Mouse (Mus musculus) forebrain, embryonic 10.5 days (tissue): ENCODE measurements at regions not wholly inside any gene's neighbourhood (a gene's known extent, or its start where the extent isn't known, plus 50 kb on each side); places are given as distances from the start of the nearest gene placed in this dataset.

ENCODE experiments used
- DNase-seq: peaks from one replicate; pipeline ENCODE4 v3.0.0-alpha.2; 2017; ENCODE audit warnings: low spot score; ENCODE audit errors: extremely low spot score
- H3K27ac ChIP-seq: fragments of 300-500 bp; sonication (generic); 2 replicates; pipeline ENCODE4 v1.5.1; 2016; ENCODE audit warnings: mild to moderate bottlenecking
- H3K27me3 ChIP-seq: fragments of 300-500 bp; sonication (generic); 2 replicates; pipeline ENCODE4 v1.6.1; 2016; ENCODE audit warnings: mild to moderate bottlenecking; ENCODE audit not compliant: poor library complexity, severe bottlenecking
- H3K36me3 ChIP-seq: fragments of 300-500 bp; sonication (generic); replicated peaks from 2 replicates; pipeline ENCODE4 v1.6.1; 2016; ENCODE audit warnings: mild to moderate bottlenecking, moderate library complexity
- H3K4me1 ChIP-seq: fragments of 300-500 bp; sonication (generic); 2 replicates; pipeline ENCODE4 v1.6.1; 2016
- H3K4me3 ChIP-seq: fragments of 300-500 bp; sonication (generic); 2 replicates; pipeline ENCODE4 v1.5.1; 2016; ENCODE audit warnings: mild to moderate bottlenecking, moderate library complexity
- H3K9me3 ChIP-seq: fragments of 300-500 bp; sonication (generic); 2 replicates; pipeline ENCODE4 v1.6.1; 2016; ENCODE audit warnings: mild to moderate bottlenecking, moderate library complexity
- WGBS: fragments of 180-500 bp; shearing (Covaris S2); methylation state at CpG from one replicate; pipeline ENCODE4 v1.1.7; 2016; 5-methylcytosine and 5-hydroxymethylcytosine counted together

GRCm38 (mm10) chr12:71370091-71370490 is 60.4 kb downstream of the Dact1 start:
- DNase-seq = no peak
- WGBS = 70% methylated on average over 5 of the region's 5 CpGs

GRCm38 (mm10) chr12:71371948-71372347 is 62.3 kb downstream of the Dact1 start:
- no peaks in the 10 kb centered on the region for H3K9me3 ChIP-seq
- peaks cover 19% of the 10 kb centered on the region; the same call in 1 of the 2 replicates for H3K27me3 ChIP-seq
- H3K4me3 ChIP-seq = no peak overlapping the region
- no peak for DNase-seq
- H3K27ac ChIP-seq = no peak overlapping the region
- no peaks in the 10 kb centered on the region for H3K36me3 ChIP-seq
- peaks cover 23% of the 10 kb centered on the region for H3K4me1 ChIP-seq
- WGBS = 79% methylated on average over 5 of the region's 5 CpGs

More at GRCm38 (mm10) chr12:71370091-71370490, 60.4 kb downstream of the Dact1 start:
- no peaks in the 10 kb centered on the region for H3K36me3 ChIP-seq
- H3K4me1 ChIP-seq = peaks cover 30% of the 10 kb centered on the region
- no peak overlapping the region for H3K4me3 ChIP-seq
- H3K27me3 ChIP-seq = peaks cover 19% of the 10 kb centered on the region; the same call in 1 of the 2 replicates
- no peaks in the 10 kb centered on the region for H3K9me3 ChIP-seq
- no peak overlapping the region for H3K27ac ChIP-seq

- H3K4me3 ChIP-seq = no peak overlapping the region
- no peaks in the 10 kb centered on the region for H3K36me3 ChIP-seq
- H3K27ac ChIP-seq = no peak overlapping the region
- no peaks in the 10 kb centered on the region for H3K9me3 ChIP-seq
- no peak for DNase-seq
- H3K4me1 ChIP-seq = peaks cover 23% of the 10 kb centered on the region
- 78% methylated on average over 2 of the region's 2 CpGs for WGBS
- H3K27me3 ChIP-seq = peaks cover 7% of the 10 kb centered on the region; the same call in 1 of the 2 replicates
These were observed 63.9 kb downstream of the Dact1 start for GRCm38 (mm10) chr12:71373633-71374032.

- H3K27ac ChIP-seq = no peak overlapping the region
- whole genome bisulfite sequencing = 69% methylated on average over 8 of the region's 8 CpGs
These were observed 66.8 kb downstream of the Dact1 start for GRCm38 (mm10) chr12:71376446-71376845.

GRCm38 (mm10) chr12:71376966-71377365 is 67.3 kb downstream of the Dact1 start:
- no peaks in the 10 kb centered on the region for H3K36me3 ChIP-seq
- peaks cover 14% of the 10 kb centered on the region; the same call in 1 of the 2 replicates for H3K4me1 ChIP-seq
- no peaks in the 10 kb centered on the region for H3K27me3 ChIP-seq
- no peaks in the 10 kb centered on the region for H3K9me3 ChIP-seq
- no peak overlapping the region for H3K27ac ChIP-seq
- no peak for DNase-seq
- no peak overlapping the region for H3K4me3 ChIP-seq
- 80% methylated on average over 9 of the region's 9 CpGs for WGBS

More at GRCm38 (mm10) chr12:71376446-71376845, 66.8 kb downstream of the Dact1 start:
- Histone ChIP-seq H3K36me3 (no peaks in the 10 kb centered on the region), H3K4me3 (no peak overlapping the region), H3K27me3 (no peaks in the 10 kb centered on the region), H3K9me3 (no peaks in the 10 kb centered on the region), H3K4me1 (peaks cover 17% of the 10 kb centered on the region; the same call in 1 of the 2 replicates)
- no peak for DNase-seq

GRCm38 (mm10) chr12:71379626-71380423 is 70.1 kb downstream of the Dact1 start:
- H3K27me3 ChIP-seq = no peaks in the 10 kb centered on the region
- no peak for DNase-seq
- no peaks in the 10 kb centered on the region for H3K9me3 ChIP-seq
- no peaks in the 10 kb centered on the region for H3K4me1 ChIP-seq
- H3K36me3 ChIP-seq = no peaks in the 10 kb centered on the region
- no peak overlapping the region for H3K27ac ChIP-seq
- 91% methylated on average over 8 of the region's 8 CpGs for WGBS
- no peak overlapping the region for H3K4me3 ChIP-seq

GRCm38 (mm10) chr12:71380424-71380761 is 70.7 kb downstream of the Dact1 start:
- no peaks in the 10 kb centered on the region for H3K27me3 ChIP-seq
- no peak overlapping the region for H3K4me3 ChIP-seq
- no peaks in the 10 kb centered on the region for H3K36me3 ChIP-seq
- H3K27ac ChIP-seq = no peak overlapping the region
- H3K9me3 ChIP-seq = no peaks in the 10 kb centered on the region
- DNase-seq = no peak
- 96% methylated on average over 3 of the region's 3 CpGs for WGBS
- H3K4me1 ChIP-seq = no peaks in the 10 kb centered on the region

- no peak for DNase-seq
- Histone ChIP-seq H3K27me3 (no peaks in the 10 kb centered on the region), H3K36me3 (no peaks in the 10 kb centered on the region), H3K4me1 (no peaks in the 10 kb centered on the region), H3K27ac (no peak overlapping the region), H3K4me3 (no peak overlapping the region), H3K9me3 (no peaks in the 10 kb centered on the region)
- WGBS = 81% methylated on average over 3 of the region's 3 CpGs
These were observed 76.6 kb downstream of the Dact1 start for GRCm38 (mm10) chr12:71386251-71386650.

- no peak for DNase-seq
- no peaks in the 10 kb centered on the region for H3K9me3 ChIP-seq
- H3K27ac ChIP-seq = no peak overlapping the region
- H3K27me3 ChIP-seq = no peaks in the 10 kb centered on the region
- H3K36me3 ChIP-seq = no peaks in the 10 kb centered on the region
- H3K4me1 ChIP-seq = no peaks in the 10 kb centered on the region
- H3K4me3 ChIP-seq = no peak overlapping the region
- 90% methylated on average over 6 of the region's 6 CpGs for whole genome bisulfite sequencing
These were observed 81.8 kb downstream of the Dact1 start for GRCm38 (mm10) chr12:71391481-71391880.

- Histone ChIP-seq H3K4me3 (no peak overlapping the region), H3K4me1 (no peaks in the 10 kb centered on the region), H3K27me3 (no peaks in the 10 kb centered on the region), H3K27ac (no peak overlapping the region), H3K36me3 (no peaks in the 10 kb centered on the region), H3K9me3 (no peaks in the 10 kb centered on the region)
- WGBS = 82% methylated on average over 1 of the region's 1 CpGs
- no peak for DNase-seq
These were observed 84.1 kb downstream of the Dact1 start for GRCm38 (mm10) chr12:71393752-71394151.

- Histone ChIP-seq H3K27ac (no peak overlapping the region), H3K27me3 (no peaks in the 10 kb centered on the region), H3K9me3 (no peaks in the 10 kb centered on the region), H3K36me3 (no peaks in the 10 kb centered on the region), H3K4me3 (no peak overlapping the region), H3K4me1 (0 out of 2 replicates have a peak, but pooled peaks cover 6% of the 10 kb centered on the region)
- WGBS = 92% methylated on average over 7 of the region's 7 CpGs
- DNase-seq = no peak
These were observed 87.8 kb downstream of the Dact1 start for GRCm38 (mm10) chr12:71397456-71397855.

- Histone ChIP-seq H3K9me3 (no peaks in the 10 kb centered on the region), H3K36me3 (no peaks in the 10 kb centered on the region), H3K4me1 (0 out of 2 replicates have a peak, but pooled peaks cover 6% of the 10 kb centered on the region), H3K27me3 (no peaks in the 10 kb centered on the region), H3K4me3 (no peak overlapping the region), H3K27ac (no peak overlapping the region)
- WGBS = 96% methylated on average over 3 of the region's 3 CpGs
- no peak for DNase-seq
These were observed 89.0 kb downstream of the Dact1 start for GRCm38 (mm10) chr12:71398701-71399100.

- H3K27me3 ChIP-seq = no peaks in the 10 kb centered on the region
- H3K27ac ChIP-seq = no peak overlapping the region
- 87% methylated on average over 6 of the region's 6 CpGs for whole genome bisulfite sequencing
- H3K4me3 ChIP-seq = no peak overlapping the region
- H3K4me1 ChIP-seq = 0 out of 2 replicates have a peak, but pooled peaks cover 6% of the 10 kb centered on the region
- H3K36me3 ChIP-seq = no peaks in the 10 kb centered on the region
- no peaks in the 10 kb centered on the region for H3K9me3 ChIP-seq
- DNase-seq = no peak
These were observed 90.5 kb downstream of the Dact1 start for GRCm38 (mm10) chr12:71400201-71400600.
